Mouse (Mus musculus): ENCODE measurements around the gene Cela3b.

The Cela3b gene

DNA sequence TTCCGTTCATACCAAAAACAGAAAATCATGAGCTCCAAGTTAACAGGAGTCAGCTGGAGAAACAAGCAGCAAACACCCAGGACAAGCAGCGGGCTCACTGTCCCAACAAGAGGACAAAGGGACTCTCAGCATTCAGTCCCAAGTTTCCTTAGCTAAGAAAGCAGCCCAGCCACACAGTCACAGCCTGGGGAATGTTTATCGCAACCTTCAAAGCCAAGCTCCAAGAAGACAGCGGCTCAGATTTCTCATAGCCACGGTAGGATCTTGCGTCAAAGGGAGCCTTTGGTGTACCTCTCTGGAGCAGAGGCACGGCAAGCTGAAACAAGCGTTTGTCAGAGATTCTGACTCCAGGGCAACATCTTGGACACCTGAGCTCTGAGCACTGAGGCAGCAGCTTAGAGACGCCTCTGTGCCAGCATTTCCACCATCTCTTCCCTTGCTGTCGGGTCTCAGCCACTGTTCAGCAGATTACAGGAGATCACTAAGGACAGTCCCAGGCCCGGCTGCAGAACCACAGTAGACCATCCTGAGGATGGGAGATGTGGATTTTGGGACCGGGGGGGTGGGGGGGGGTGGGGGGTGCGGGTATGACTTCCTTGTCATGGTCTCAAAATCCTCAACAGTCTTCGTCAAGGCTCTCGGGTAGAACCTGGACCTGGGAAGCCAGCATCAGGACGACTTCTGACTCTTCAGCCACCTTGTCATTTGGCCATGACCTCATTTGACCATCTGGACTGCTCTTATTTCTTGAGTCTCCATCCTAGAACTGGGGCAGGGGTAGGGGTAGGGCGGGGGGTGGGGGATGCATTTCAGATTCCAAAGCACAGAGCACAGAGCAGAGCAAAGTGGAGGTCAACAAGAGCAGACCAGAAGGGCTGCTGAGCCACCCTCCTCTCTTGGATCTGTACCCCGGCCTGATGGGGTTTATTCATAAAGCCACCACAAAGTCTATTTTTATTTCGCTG lies 54.7 kb downstream of the Cela3b start:
- DNase-seq (ENCODE audit: low spot score) = no peak

DNA sequence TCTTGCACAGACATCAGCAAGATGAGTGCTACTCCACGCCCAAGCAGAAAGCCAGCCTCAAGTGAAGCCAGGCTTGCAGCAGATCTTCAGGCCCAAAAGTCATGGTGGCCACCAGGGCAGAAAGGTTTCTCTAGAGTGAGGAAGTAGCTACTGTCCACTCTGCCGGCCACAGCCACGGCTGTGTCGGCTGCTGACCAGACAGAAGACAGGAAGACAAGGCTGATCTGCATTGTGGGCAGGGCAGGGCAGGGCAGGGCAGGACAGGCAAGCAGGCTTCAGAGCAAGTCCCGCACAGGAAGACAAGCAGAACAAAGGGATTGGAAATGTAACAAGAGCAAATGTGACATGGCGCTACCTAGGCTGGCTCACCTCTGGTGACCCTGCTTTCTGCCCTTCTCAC lies 56.6 kb downstream of the Cela3b start:
- no peak for DNase-seq (ENCODE audit: low spot score)

DNA sequence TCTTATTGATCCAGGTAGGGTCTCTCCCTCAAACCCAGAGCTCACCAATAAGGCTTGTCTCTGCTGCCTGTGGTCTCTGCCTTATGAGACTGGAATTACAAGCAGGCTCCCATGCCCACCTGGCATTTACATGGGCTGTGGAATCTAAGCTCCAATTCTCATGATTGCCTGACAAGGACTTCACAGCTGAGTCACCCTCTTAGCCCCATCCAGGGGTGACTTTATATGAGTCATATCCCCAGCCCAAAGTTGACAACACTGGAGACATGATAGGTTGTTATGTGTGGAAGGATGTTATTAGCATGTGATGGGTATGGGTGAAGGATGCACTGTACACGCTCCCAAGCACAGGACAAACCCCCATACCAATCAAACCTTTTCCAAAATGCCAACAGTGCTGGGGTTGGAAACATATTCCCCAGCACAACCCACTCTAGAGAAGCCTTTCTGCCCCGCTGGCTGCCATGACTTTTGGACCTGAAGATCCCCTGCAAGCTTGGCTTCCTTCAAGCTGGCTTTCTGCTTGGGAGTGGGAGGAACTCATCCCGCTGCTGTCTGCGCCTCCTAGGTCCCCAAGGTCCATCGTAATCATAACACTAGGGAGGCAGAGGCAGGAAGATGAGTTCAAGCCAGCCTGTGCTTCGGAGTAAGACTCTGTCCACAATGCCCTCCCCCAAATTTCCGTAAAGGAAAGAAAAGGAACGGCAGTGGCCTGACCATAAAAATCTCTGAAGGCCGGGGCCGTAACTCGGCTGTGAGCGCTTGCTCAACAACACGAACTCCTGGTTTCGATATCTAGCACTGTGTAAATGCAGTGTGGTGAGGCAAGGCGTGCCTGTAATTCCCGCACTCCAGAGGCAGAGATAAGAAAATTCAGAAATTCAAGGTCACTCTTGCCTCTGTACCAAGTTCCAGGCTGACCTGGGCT lies 58.5 kb downstream of the Cela3b start:
- no peak for DNase-seq (ENCODE audit: low spot score)

Data from urinary bladder, postnatal 25 days (tissue).